8 mouse cellular contexts compared by ENCODE assay signal in genomic region chr16:36041625-36042020, GRCm38 (mm10). TPM values are rescaled to one million over a fixed set of nuclear protein-coding genes. Genes with fewer than 3 reads are reported as not detected.
DNase-seq lines count a peak whose midpoint lies in the region; ATAC-seq and TF ChIP-seq lines count a peak whose summit lies in the region.

No protein-coding gene starts in this region.

- peak overlapping the region; percentile 64 for H3K4me3 ChIP-seq in lung, postnatal 0 days (ENCODE audit: low read depth, low read length)
- H3K4me3 ChIP-seq in forebrain, embryonic 10.5 days: peak overlapping the region; percentile 69
- H3K4me3 ChIP-seq in limb, embryonic 10.5 days: peak overlapping the region; percentile 71
- peak overlapping the region; percentile 67 for H3K4me3 ChIP-seq in neural tube, embryonic 15.5 days (replicated peaks)

- no peak for TF ChIP-seq EP300 in lung, postnatal 0 days (IDR thresholded peaks at IDR 0.05)

- peaks cover 8% of the 10 kb centered on the region; the same call in 1 of the 2 replicates for H3K4me1 ChIP-seq in lung, postnatal 0 days (ENCODE audit: insufficient read depth, low read depth, low read length)
- H3K4me1 ChIP-seq in forebrain, embryonic 10.5 days: peaks cover 21% of the 10 kb centered on the region
- peaks cover 12% of the 10 kb centered on the region for H3K4me1 ChIP-seq in limb, embryonic 10.5 days
- H3K4me1 ChIP-seq in neural tube, embryonic 15.5 days: peaks cover 36% of the 10 kb centered on the region

- no peak for ATAC-seq in lung, postnatal 0 days
- no peak for ATAC-seq in neural tube, embryonic 15.5 days (ENCODE audit: low FRiP score)

- H3K27me3 ChIP-seq in lung, postnatal 0 days (replicated peaks; ENCODE audit: insufficient read depth, low read length): no peaks in the 10 kb centered on the region
- H3K27me3 ChIP-seq in forebrain, embryonic 10.5 days (ENCODE audit: poor library complexity, severe bottlenecking): no peaks in the 10 kb centered on the region
- no peaks in the 10 kb centered on the region for H3K27me3 ChIP-seq in limb, embryonic 10.5 days (ENCODE audit: low read depth, poor library complexity, severe bottlenecking)
- H3K27me3 ChIP-seq in neural tube, embryonic 15.5 days (replicated peaks): no peaks in the 10 kb centered on the region

- peaks cover 11% of the 10 kb centered on the region; the same call in 1 of the 2 replicates for H3K36me3 ChIP-seq in lung, postnatal 0 days (ENCODE audit: insufficient read depth, low read length)
- H3K36me3 ChIP-seq in forebrain, embryonic 10.5 days (replicated peaks): peaks cover 49% of the 10 kb centered on the region
- H3K36me3 ChIP-seq in limb, embryonic 10.5 days: peaks cover 48% of the 10 kb centered on the region
- H3K36me3 ChIP-seq in neural tube, embryonic 15.5 days: peaks cover 27% of the 10 kb centered on the region

- 23% methylated on average over 11 of the region's 11 CpGs for WGBS in lung, postnatal 0 days
- WGBS in forebrain, embryonic 10.5 days: 37% methylated on average over 11 of the region's 11 CpGs
- WGBS in limb, embryonic 10.5 days: 34% methylated on average over 11 of the region's 11 CpGs
- WGBS in neural tube, embryonic 15.5 days: 31% methylated on average over 11 of the region's 11 CpGs

- peak overlapping the region; percentile 70 for H3K4me2 ChIP-seq in lung, postnatal 0 days (replicated peaks; ENCODE audit: low read depth, low read length)
- H3K4me2 ChIP-seq in neural tube, embryonic 15.5 days: peak overlapping the region; percentile 72

- TF ChIP-seq CTCF in lung, postnatal 0 days (IDR thresholded peaks at IDR 0.05): no peak

- peak overlapping the region; percentile 79 for H3K27ac ChIP-seq in lung, postnatal 0 days (ENCODE audit: low read length)
- H3K27ac ChIP-seq in forebrain, embryonic 10.5 days: peak overlapping the region; percentile 88
- H3K27ac ChIP-seq in limb, embryonic 10.5 days: peak overlapping the region; percentile 87
- peak overlapping the region; percentile 88 for H3K27ac ChIP-seq in neural tube, embryonic 15.5 days (replicated peaks)

- no peaks in the 10 kb centered on the region for H3K9me3 ChIP-seq in lung, postnatal 0 days (ENCODE audit: low read length)
- H3K9me3 ChIP-seq in forebrain, embryonic 10.5 days: no peaks in the 10 kb centered on the region
- H3K9me3 ChIP-seq in limb, embryonic 10.5 days (replicated peaks): no peaks in the 10 kb centered on the region
- H3K9me3 ChIP-seq in neural tube, embryonic 15.5 days (replicated peaks): no peaks in the 10 kb centered on the region

- peak overlapping the region; percentile 65 for H3K9ac ChIP-seq in lung, postnatal 0 days (replicated peaks; ENCODE audit: low read depth)
- H3K9ac ChIP-seq in neural tube, embryonic 15.5 days (replicated peaks): peak overlapping the region; percentile 70

- DNase-seq in lung, postnatal 0 days (ENCODE audit: low spot score): no peak
- DNase-seq in lung, postnatal 36 days: no peak
- no peak for DNase-seq in forebrain, embryonic 10.5 days (ENCODE audit: extremely low spot score, low spot score)
- DNase-seq in limb, embryonic 10.5 days (ENCODE audit: low spot score): no peak
- DNase-seq in adrenal gland, postnatal 14 days: no peak
- DNase-seq in left cerebral cortex, adult 9 months (ENCODE audit: low spot score in 2 of 2): no peak
- DNase-seq in cerebellum, adult 9-11 months: no peak

RNA-seq across cellular contexts. Expression of gene Wdr5b, which starts 0.6 kb away (rescaled TPM):
- 5.4 and 5.8 TPM in 2 replicates for polyA plus RNA-seq in lung, postnatal 0 days (2015; fragmentation: Nextera tagmentation; extraction: Ambion mirVana)
- polyA plus RNA-seq in forebrain, embryonic 10.5 days (2016; fragmentation: Nextera tagmentation; extraction: Ambion mirVana): 7.1 and 7.9 TPM in 2 replicates
- 5.0 and 8.3 TPM in 2 replicates for polyA plus RNA-seq in limb, embryonic 10.5 days (2016; fragmentation: Nextera tagmentation; extraction: Ambion mirVana)
- polyA plus RNA-seq in neural tube, embryonic 15.5 days (2015; fragmentation: Nextera tagmentation; extraction: Ambion mirVana): 12.0 and 12.4 TPM in 2 replicates
- 3.6 and 5.1 TPM in 2 replicates for total RNA-seq in adrenal gland, postnatal 14 days (2021)

RNA-seq across cellular contexts. Expression of gene Fam162a, which starts 29.8 kb away (rescaled TPM):
- 213 and 234 TPM in 2 replicates for polyA plus RNA-seq in lung, postnatal 0 days (2015; fragmentation: Nextera tagmentation; extraction: Ambion mirVana)
- 369 and 410 TPM in 2 replicates for polyA plus RNA-seq in forebrain, embryonic 10.5 days (2016; fragmentation: Nextera tagmentation; extraction: Ambion mirVana)
- polyA plus RNA-seq in limb, embryonic 10.5 days (2016; fragmentation: Nextera tagmentation; extraction: Ambion mirVana): 353 and 424 TPM in 2 replicates
- 146 and 193 TPM in 2 replicates for polyA plus RNA-seq in neural tube, embryonic 15.5 days (2015; fragmentation: Nextera tagmentation; extraction: Ambion mirVana)
- total RNA-seq in adrenal gland, postnatal 14 days (2021): 206 and 210 TPM in 2 replicates

RNA-seq across cellular contexts. Expression of gene Ccdc58, which starts 29.9 kb away (rescaled TPM):
- 33.8 and 36.4 TPM in 2 replicates for polyA plus RNA-seq in lung, postnatal 0 days (2015; fragmentation: Nextera tagmentation; extraction: Ambion mirVana)
- polyA plus RNA-seq in forebrain, embryonic 10.5 days (2016; fragmentation: Nextera tagmentation; extraction: Ambion mirVana): 103 and 105 TPM in 2 replicates
- 107 and 125 TPM in 2 replicates for polyA plus RNA-seq in limb, embryonic 10.5 days (2016; fragmentation: Nextera tagmentation; extraction: Ambion mirVana)
- 33.0 and 39.3 TPM in 2 replicates for polyA plus RNA-seq in neural tube, embryonic 15.5 days (2015; fragmentation: Nextera tagmentation; extraction: Ambion mirVana)
- total RNA-seq in adrenal gland, postnatal 14 days (2021): 50.9 and 54.6 TPM in 2 replicates
